Mouse (Mus musculus): ENCODE results near the gene Nkpd1. TPM values are rescaled to one million over a fixed set of nuclear protein-coding genes. Genes with fewer than 3 reads are reported as not detected.

The Nkpd1 gene
- polyA plus RNA-seq, 2 experiments from 2014 or later: not detected

Other genes with a start within 250 kb of the Nkpd1 start
- 100 to 1,000 TPM in 1 of 2 experiments, 10 to 100 TPM in 1; 52.3 to 109 TPM for gene Vasp, start 246.0 kb upstream of the Nkpd1 start, polyA plus RNA-seq (2017; shearing (Covaris generic))
- gene Ppm1n, start 237.8 kb upstream of the Nkpd1 start, polyA plus RNA-seq (2017; shearing (Covaris generic)): 1 to 10 TPM; 1.7 to 2.1 TPM
- gene Rtn2, start 235.2 kb upstream of the Nkpd1 start, polyA plus RNA-seq (2017; shearing (Covaris generic)): not detected
- 1 to 10 TPM in 1 of 2 experiments, under 1 TPM in 1; 0.35 to 2.7 TPM for gene Fosb, start 207.8 kb upstream of the Nkpd1 start, polyA plus RNA-seq (2017; shearing (Covaris generic))
- gene Ercc1, start 173.1 kb upstream of the Nkpd1 start, polyA plus RNA-seq (2017; shearing (Covaris generic)): 10 to 100 TPM; 71.2 to 78.1 TPM
- 10 to 100 TPM; 15.8 to 17.6 TPM for gene Cd3eap, start 158.4 kb upstream of the Nkpd1 start, polyA plus RNA-seq (2017; shearing (Covaris generic))
- not detected for gene Ppp1r13l, start 158.1 kb upstream of the Nkpd1 start, polyA plus RNA-seq (2017; shearing (Covaris generic))
- 10 to 100 TPM; 10.1 to 11.6 TPM for gene Ercc2, start 135.8 kb upstream of the Nkpd1 start, polyA plus RNA-seq (2017; shearing (Covaris generic))
- gene Klc3, start 113.7 kb upstream of the Nkpd1 start, polyA plus RNA-seq (2017; shearing (Covaris generic)): 1 to 10 TPM; 2.6 to 3.3 TPM
- gene Ckm, start 113.1 kb upstream of the Nkpd1 start, polyA plus RNA-seq (2017; shearing (Covaris generic)): not detected
- gene Mark4, start 59.0 kb upstream of the Nkpd1 start, polyA plus RNA-seq (2017; shearing (Covaris generic)): 1 to 10 TPM in 1 of 2 experiments, under 1 TPM in 1; 0.91 to 1.3 TPM
- gene Exoc3l2, start 54.5 kb upstream of the Nkpd1 start, polyA plus RNA-seq (2017; shearing (Covaris generic)): not detected
- gene Bloc1s3, start 9.5 kb upstream of the Nkpd1 start, polyA plus RNA-seq (2017; shearing (Covaris generic)): under 1 TPM; 0.37 to 0.86 TPM
- gene Trappc6a, start 9.4 kb upstream of the Nkpd1 start, polyA plus RNA-seq (2017; shearing (Covaris generic)): 10 to 100 TPM; 45.8 to 50.7 TPM
- 1 to 10 TPM; 1.9 to 2.8 TPM for gene Ppp1r37, start 45.2 kb downstream of the Nkpd1 start, polyA plus RNA-seq (2017; shearing (Covaris generic))
- gene Zfp296, start 59.4 kb downstream of the Nkpd1 start, polyA plus RNA-seq (2017; shearing (Covaris generic)): 1 to 10 TPM; 1.7 to 1.9 TPM
- 100 to 1,000 TPM in 1 of 2 experiments, 10 to 100 TPM in 1; 91.0 to 100 TPM for gene Gemin7, start 59.8 kb downstream of the Nkpd1 start, polyA plus RNA-seq (2017; shearing (Covaris generic))
- 1 to 10 TPM; 9.0 to 9.4 TPM for gene Clasrp, start 86.6 kb downstream of the Nkpd1 start, polyA plus RNA-seq (2017; shearing (Covaris generic))
- 10 to 100 TPM; 12.7 to 14.8 TPM for gene Relb, start 111.6 kb downstream of the Nkpd1 start, polyA plus RNA-seq (2017; shearing (Covaris generic))
- gene Clptm1, start 147.2 kb downstream of the Nkpd1 start, polyA plus RNA-seq (2017; shearing (Covaris generic)): 10 to 100 TPM; 24.4 to 28.1 TPM
- gene Apoc2, start 160.1 kb downstream of the Nkpd1 start, polyA plus RNA-seq (2017; shearing (Covaris generic)): not detected
- gene Gm44805, start 163.6 kb downstream of the Nkpd1 start, polyA plus RNA-seq (2017; shearing (Covaris generic)): not detected
- gene Apoc4, start 163.6 kb downstream of the Nkpd1 start, polyA plus RNA-seq (2017; shearing (Covaris generic)): under 1 TPM in 1 of 2 experiments, not detected in 1; 0.36 TPM
- gene Apoc1, start 174.8 kb downstream of the Nkpd1 start, polyA plus RNA-seq (2017; shearing (Covaris generic)): not detected
- gene Apoe, start 181.3 kb downstream of the Nkpd1 start, polyA plus RNA-seq (2017; shearing (Covaris generic)): 1 to 10 TPM; 6.6 to 7.6 TPM
- gene Tomm40, start 197.6 kb downstream of the Nkpd1 start, polyA plus RNA-seq (2017; shearing (Covaris generic)): 1 to 10 TPM; 3.7 to 6.9 TPM
- under 1 TPM in 1 of 2 experiments, not detected in 1; 0.12 TPM for gene Nectin2, start 232.6 kb downstream of the Nkpd1 start, polyA plus RNA-seq (2017; shearing (Covaris generic))

Data from CD4-positive, CD25-positive, alpha-beta regulatory T cell, adult 4 months (primary cell).